ENCODE assay signal across 27 mouse cellular contexts in the genomic region with DNA sequence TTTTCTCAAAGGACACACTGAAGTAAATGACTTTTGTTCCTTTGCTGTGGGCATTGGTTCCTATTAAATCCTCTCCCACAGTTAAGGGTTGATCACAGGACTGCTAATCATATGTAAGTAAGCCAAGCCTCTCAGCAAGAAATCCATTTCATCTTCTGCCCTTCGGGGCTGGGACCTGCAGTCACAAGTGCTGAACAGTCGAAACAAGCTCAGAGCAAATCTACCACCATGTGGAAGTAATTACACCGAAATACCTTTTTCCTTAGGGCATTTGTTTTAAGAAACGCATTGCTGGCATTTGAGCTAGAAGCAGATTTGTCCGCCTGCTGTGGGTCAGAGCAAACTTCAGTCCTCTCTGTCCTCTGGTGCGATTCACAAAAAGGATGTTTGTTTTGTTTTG. TPM values are rescaled to one million over a fixed set of nuclear protein-coding genes. Genes with fewer than 3 reads are reported as not detected.
DNase-seq lines count a peak whose midpoint lies in the region; ATAC-seq lines count a peak whose summit lies in the region.
"Had no signal": no experiment of that assay in that cellular context is flagged by ENCODE, and none has a peak within 500 bp of the region (broad histone marks: within the 10 kb centered on the region; RNA-seq: fewer than 3 reads in every experiment).

No protein-coding gene starts in this region.

- H3K27me3 ChIP-seq in hindbrain, embryonic 11.5 days (ENCODE audit: control insufficient read depth, insufficient read depth, low read length) = no peaks in the 10 kb centered on the region
- no peaks in the 10 kb centered on the region for H3K27me3 ChIP-seq in hindbrain, embryonic 14.5 days (ENCODE audit: control insufficient read depth, insufficient read depth, low read length)
- no peaks in the 10 kb centered on the region for H3K27me3 ChIP-seq in embryonic facial prominence, embryonic 10.5 days (replicated peaks; ENCODE audit: low read depth, poor library complexity, severe bottlenecking)
- H3K27me3 ChIP-seq in kidney, embryonic 16.5 days (ENCODE audit: insufficient read depth, low read length) = no peaks in the 10 kb centered on the region
- H3K27me3 ChIP-seq: heart, embryonic 12.5 days; liver, embryonic 13.5 days; midbrain, embryonic 15.5 days had no signal

- H3K4me1 ChIP-seq in hindbrain, embryonic 11.5 days (replicated peaks; ENCODE audit: control insufficient read depth, insufficient read depth, low read length) = no peaks in the 10 kb centered on the region
- H3K4me1 ChIP-seq in hindbrain, embryonic 14.5 days (replicated peaks; ENCODE audit: control insufficient read depth, insufficient read depth, low read length) = no peaks in the 10 kb centered on the region
- H3K4me1 ChIP-seq in embryonic facial prominence, embryonic 10.5 days = peaks cover 27% of the 10 kb centered on the region
- peaks cover 3% of the 10 kb centered on the region; the same call in 1 of the 2 replicates for H3K4me1 ChIP-seq in kidney, embryonic 16.5 days (ENCODE audit: insufficient read depth, low read length)
- H3K4me1 ChIP-seq: heart, embryonic 12.5 days; midbrain, embryonic 15.5 days had no signal

- no peak for ATAC-seq in hindbrain, embryonic 11.5 days (ENCODE audit: low FRiP score)
- no peak for ATAC-seq in hindbrain, embryonic 14.5 days (ENCODE audit: low FRiP score)
- ATAC-seq in erythroblast, adult 5-6 weeks (replicated peaks; ENCODE audit: low FRiP score, poor library complexity, severe bottlenecking) = no peak
- ATAC-seq in kidney, embryonic 16.5 days (ENCODE audit: low FRiP score, low TSS enrichment) = no peak
- ATAC-seq: CD4-positive, CD25-positive, alpha-beta regulatory T cell, adult 4 months; forebrain, embryonic 16.5 days; midbrain, embryonic 15.5 days had no signal

- H3K9ac ChIP-seq in hindbrain, embryonic 11.5 days (ENCODE audit: low read depth, low read length) = no peak overlapping the region
- no peak overlapping the region for H3K9ac ChIP-seq in hindbrain, embryonic 14.5 days
- H3K9ac ChIP-seq in kidney, embryonic 16.5 days (replicated peaks; ENCODE audit: low read length) = no peak overlapping the region
- H3K9ac ChIP-seq: heart, embryonic 12.5 days; liver, embryonic 13.5 days; midbrain, embryonic 15.5 days had no signal

- no peaks in the 10 kb centered on the region for H3K36me3 ChIP-seq in hindbrain, embryonic 11.5 days (ENCODE audit: control insufficient read depth, insufficient read depth, low read length)
- no peaks in the 10 kb centered on the region for H3K36me3 ChIP-seq in hindbrain, embryonic 14.5 days (replicated peaks; ENCODE audit: control insufficient read depth, insufficient read depth)
- H3K36me3 ChIP-seq in embryonic facial prominence, embryonic 10.5 days (replicated peaks) = no peaks in the 10 kb centered on the region
- H3K36me3 ChIP-seq in kidney, embryonic 16.5 days (ENCODE audit: insufficient read depth, low read length) = no peaks in the 10 kb centered on the region
- H3K36me3 ChIP-seq: heart, embryonic 12.5 days; hindbrain, embryonic 10.5 days; liver, embryonic 13.5 days; midbrain, embryonic 15.5 days had no signal

- 67% methylated on average over 6 of the region's 6 CpGs for WGBS in hindbrain, embryonic 11.5 days
- WGBS in hindbrain, embryonic 14.5 days = 74% methylated on average over 6 of the region's 6 CpGs
- WGBS in embryonic facial prominence, embryonic 10.5 days = 30% methylated on average over 6 of the region's 6 CpGs
- 69% methylated on average over 6 of the region's 6 CpGs for WGBS in kidney, embryonic 16.5 days

- no peak overlapping the region for H3K4me2 ChIP-seq in hindbrain, embryonic 11.5 days (replicated peaks; ENCODE audit: low read depth, low read length)
- no peak overlapping the region for H3K4me2 ChIP-seq in hindbrain, embryonic 14.5 days (replicated peaks)
- no peak overlapping the region for H3K4me2 ChIP-seq in kidney, embryonic 16.5 days (replicated peaks; ENCODE audit: low read depth, low read length)
- H3K4me2 ChIP-seq: heart, embryonic 12.5 days; liver, embryonic 13.5 days; midbrain, embryonic 15.5 days had no signal

- peak; percentile 9 for DNase-seq in hindbrain, embryonic 11.5 days (ENCODE audit: low spot score)
- no peak for DNase-seq in hindbrain, embryonic 14.5 days (ENCODE audit: low spot score)
- peak; percentile 81 for DNase-seq in NIH3T3 (ENCODE audit: low read depth)
- DNase-seq in embryonic facial prominence, embryonic 10.5 days (ENCODE audit: low spot score) = peak; percentile 32
- peak; percentile 63 for DNase-seq in hindlimb bud, embryonic 11.5 days (ENCODE audit: extremely low spot score, low read depth, low spot score)
- no peak for DNase-seq in retina, postnatal 1 day
- DNase-seq: adrenal gland, postnatal 36 days; cerebellum, adult 11-12 months; cerebellum, postnatal 10 days; gastrocnemius, postnatal 25 days; heart, adult 18-20 months; heart, postnatal 10 days; kidney, adult 2 months; kidney, postnatal 10 days; left cerebral cortex, postnatal 4 days; liver, embryonic 13.5 days; lung, adult 2 months; lung, postnatal 14 days; thymus, postnatal 14 days had no signal

- no peak overlapping the region for H3K4me3 ChIP-seq in hindbrain, embryonic 11.5 days (ENCODE audit: low read depth, low read length)
- H3K4me3 ChIP-seq in hindbrain, embryonic 14.5 days (replicated peaks; ENCODE audit: low read length) = no peak overlapping the region
- no peak overlapping the region for H3K4me3 ChIP-seq in embryonic facial prominence, embryonic 10.5 days
- no peak overlapping the region for H3K4me3 ChIP-seq in kidney, embryonic 16.5 days (ENCODE audit: low read length)
- H3K4me3 ChIP-seq: heart, embryonic 12.5 days; hindbrain, embryonic 10.5 days; left cerebral cortex, adult 2 months; liver, embryonic 13.5 days; midbrain, embryonic 15.5 days had no signal

- H3K27ac ChIP-seq in hindbrain, embryonic 11.5 days (ENCODE audit: low read depth, low read length) = no peak overlapping the region
- no peak overlapping the region for H3K27ac ChIP-seq in hindbrain, embryonic 14.5 days
- no peak overlapping the region for H3K27ac ChIP-seq in embryonic facial prominence, embryonic 10.5 days (replicated peaks)
- no peak overlapping the region for H3K27ac ChIP-seq in kidney, embryonic 16.5 days (ENCODE audit: low read length)
- H3K27ac ChIP-seq: hindbrain, embryonic 10.5 days; left cerebral cortex, adult 2 months; liver, embryonic 13.5 days; midbrain, embryonic 15.5 days had no signal

- no peaks in the 10 kb centered on the region for H3K9me3 ChIP-seq in hindbrain, embryonic 11.5 days (ENCODE audit: control insufficient read depth, low read length)
- H3K9me3 ChIP-seq in hindbrain, embryonic 14.5 days (ENCODE audit: control insufficient read depth, low read length) = no peaks in the 10 kb centered on the region
- H3K9me3 ChIP-seq in embryonic facial prominence, embryonic 10.5 days = no peaks in the 10 kb centered on the region
- no peaks in the 10 kb centered on the region for H3K9me3 ChIP-seq in kidney, embryonic 16.5 days (ENCODE audit: low read length)
- H3K9me3 ChIP-seq: heart, embryonic 12.5 days; hindbrain, embryonic 10.5 days; liver, embryonic 13.5 days; midbrain, embryonic 15.5 days had no signal

RNA-seq across cellular contexts. Expression of a gene that starts 1.7 kb away (rescaled TPM):
- polyA plus RNA-seq in hindbrain, embryonic 11.5 days (2014; fragmentation: Nextera tagmentation; extraction: Ambion mirVana) = 16.3 and 18.1 TPM in 2 replicates
- 23.4 and 24.5 TPM in 2 replicates for polyA plus RNA-seq in hindbrain, embryonic 14.5 days (2014; fragmentation: Nextera tagmentation; extraction: Ambion mirVana)
- 8.3 and 8.5 TPM in 2 replicates for polyA plus RNA-seq in embryonic facial prominence, embryonic 10.5 days (2016; fragmentation: Nextera tagmentation; extraction: Ambion mirVana)
- 3.3 and 4.8 TPM in 2 replicates for total RNA-seq in erythroblast, adult 5-6 weeks (2015; ENCODE audit: low replicate concordance)
- total RNA-seq in erythroblast, adult 5-6 weeks (2017; ENCODE audit: low replicate concordance) = 2.1 and 2.5 TPM in 2 replicates
- 13.9 and 14.3 TPM in 2 replicates for polyA plus RNA-seq in kidney, embryonic 16.5 days (2015; fragmentation: Nextera tagmentation; extraction: Ambion mirVana)

RNA-seq across cellular contexts. Expression of a gene that starts 24.8 kb away (rescaled TPM):
- 9.2 and 9.4 TPM in 2 replicates for polyA plus RNA-seq in hindbrain, embryonic 11.5 days (2014; fragmentation: Nextera tagmentation; extraction: Ambion mirVana)
- 8.1 and 11.8 TPM in 2 replicates for polyA plus RNA-seq in hindbrain, embryonic 14.5 days (2014; fragmentation: Nextera tagmentation; extraction: Ambion mirVana)
- 10.8 and 11.5 TPM in 2 replicates for polyA plus RNA-seq in embryonic facial prominence, embryonic 10.5 days (2016; fragmentation: Nextera tagmentation; extraction: Ambion mirVana)
- 1.9 and 2.7 TPM in 2 replicates for total RNA-seq in erythroblast, adult 5-6 weeks (2015; ENCODE audit: low replicate concordance)
- total RNA-seq in erythroblast, adult 5-6 weeks (2017; ENCODE audit: low replicate concordance) = 1.8 and 3.8 TPM in 2 replicates
- polyA plus RNA-seq in kidney, embryonic 16.5 days (2015; fragmentation: Nextera tagmentation; extraction: Ambion mirVana) = 11.3 and 12.1 TPM in 2 replicates

RNA-seq across cellular contexts. Expression of a gene that starts 30.3 kb away (rescaled TPM):
- polyA plus RNA-seq in hindbrain, embryonic 11.5 days (2014; fragmentation: Nextera tagmentation; extraction: Ambion mirVana) = 30.4 and 32.8 TPM in 2 replicates
- 25.8 and 26.2 TPM in 2 replicates for polyA plus RNA-seq in hindbrain, embryonic 14.5 days (2014; fragmentation: Nextera tagmentation; extraction: Ambion mirVana)
- 40.6 and 46.1 TPM in 2 replicates for polyA plus RNA-seq in embryonic facial prominence, embryonic 10.5 days (2016; fragmentation: Nextera tagmentation; extraction: Ambion mirVana)
- total RNA-seq in erythroblast, adult 5-6 weeks (2015; ENCODE audit: low replicate concordance) = 13.0 and 22.5 TPM in 2 replicates
- 12.0 and 14.9 TPM in 2 replicates for total RNA-seq in erythroblast, adult 5-6 weeks (2017; ENCODE audit: low replicate concordance)
- polyA plus RNA-seq in kidney, embryonic 16.5 days (2015; fragmentation: Nextera tagmentation; extraction: Ambion mirVana) = 56.6 and 64.3 TPM in 2 replicates

RNA-seq across cellular contexts. Expression of a gene that starts 33.6 kb away (rescaled TPM):
- polyA plus RNA-seq in hindbrain, embryonic 11.5 days (2014; fragmentation: Nextera tagmentation; extraction: Ambion mirVana) = 28.8 and 30.8 TPM in 2 replicates
- 25.8 and 29.2 TPM in 2 replicates for polyA plus RNA-seq in hindbrain, embryonic 14.5 days (2014; fragmentation: Nextera tagmentation; extraction: Ambion mirVana)
- 25.1 and 26.6 TPM in 2 replicates for polyA plus RNA-seq in embryonic facial prominence, embryonic 10.5 days (2016; fragmentation: Nextera tagmentation; extraction: Ambion mirVana)
- total RNA-seq in erythroblast, adult 5-6 weeks (2015; ENCODE audit: low replicate concordance) = 6.1 and 11.5 TPM in 2 replicates
- 3.2 and 11.4 TPM in 2 replicates for total RNA-seq in erythroblast, adult 5-6 weeks (2017; ENCODE audit: low replicate concordance)
- 31.0 and 31.8 TPM in 2 replicates for polyA plus RNA-seq in kidney, embryonic 16.5 days (2015; fragmentation: Nextera tagmentation; extraction: Ambion mirVana)

Comparison
In these comparisons a context has a peak if more than half of its experiments do, and no peak if none do; other contexts are left out.
1. DNase-seq: peak in hindbrain, embryonic 11.5 days (single experiment), NIH3T3 (single experiment), embryonic facial prominence, embryonic 10.5 days (single experiment) and hindlimb bud, embryonic 11.5 days (single experiment); none in hindbrain, embryonic 14.5 days (single experiment) and retina, postnatal 1 day (single experiment).